Mouse (Mus musculus): ENCODE measurements at regions not wholly inside any gene's neighbourhood (a gene's known extent, or its start where the extent isn't known, plus 50 kb on each side); places are given as distances from the start of the nearest gene placed in this dataset.

DNA sequence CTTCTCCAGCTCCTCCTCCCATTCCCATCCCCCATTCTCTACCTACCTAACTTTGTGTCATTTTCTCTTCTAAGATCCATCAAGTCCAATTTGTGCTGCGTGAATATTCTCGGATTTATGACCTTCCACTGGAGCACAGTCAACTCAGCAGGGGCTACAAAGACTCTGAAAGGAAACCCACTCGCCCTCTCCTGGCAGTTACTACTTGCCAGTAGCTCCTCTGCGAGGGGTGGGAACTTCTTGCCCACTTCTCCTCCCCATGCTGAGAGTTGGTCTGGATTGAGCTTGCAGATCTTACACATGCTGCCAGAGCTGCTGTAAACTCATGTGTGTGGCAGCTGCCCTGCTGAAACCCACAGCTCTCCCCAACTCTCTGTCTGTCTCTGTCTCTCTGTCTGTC, 57.1 kb upstream of the Rad23b start:
- TF ChIP-seq POLR2A (IDR thresholded peaks at IDR 0.05; ENCODE audit: borderline replicate concordance, low read depth, low read length) (no peak), CTCF (IDR thresholded peaks at IDR 0.05; ENCODE audit: low read depth, low read length) (no peak)

Measured in bone marrow macrophage, adult 2 months (primary cell).